Mouse (Mus musculus) spleen, postnatal 4 days (tissue): ENCODE measurements around the gene Defb45.
A peak's percentile ranks its signal among the peaks of the same experiment; 100 is the strongest.

Experiments
- DNase-seq, 2 experiments: peaks; one replicate each; pipeline ENCODE4 v3.0.0; 2022; ENCODE audit warnings: low spot score in 2 of 2

The Defb45 gene

GRCm38 (mm10) chr2:152607746-152608145, 8.5 kb upstream of the Defb45 start:
- no peak for DNase-seq

GRCm38 (mm10) chr2:152604057-152604456, 4.9 kb upstream of the Defb45 start, which contains the start of gene Defb36:
Gene Defb36, plus strand, starts transcription at chr2:152604327.
- no peak for DNase-seq

- DNase-seq = no peak
Observed at GRCm38 (mm10) chr2:152601275-152601960, 2.2 kb upstream of the Defb45 start.

- no peak for DNase-seq
Observed at GRCm38 (mm10) chr2:152600076-152600475, 877 bp upstream of the Defb45 start.

- no peak for DNase-seq
Observed at GRCm38 (mm10) chr2:152589021-152589420, 10.2 kb downstream of the Defb45 start.

- DNase-seq = no peak
Observed at GRCm38 (mm10) chr2:152588450-152588849, 10.7 kb downstream of the Defb45 start.

GRCm38 (mm10) chr2:152586926-152587560, 12.2 kb downstream of the Defb45 start:
- no peak for DNase-seq

- no peak for DNase-seq
Observed at GRCm38 (mm10) chr2:152580612-152581011, 18.6 kb downstream of the Defb45 start.

GRCm38 (mm10) chr2:152580107-152580506, 19.1 kb downstream of the Defb45 start, which contains the start of gene Defb19:
Gene Defb19, minus strand, starts transcription at chr2:152580312.
- DNase-seq = no peak

GRCm38 (mm10) chr2:152573484-152573883, 25.7 kb downstream of the Defb45 start:
- no peak for DNase-seq

- peak in 1 of 2 experiments; percentile 69 for DNase-seq
Observed at GRCm38 (mm10) chr2:152572114-152572794, 26.9 kb downstream of the Defb45 start, which contains the start of gene Defb21. Gene Defb21, plus strand, starts transcription at chr2:152572744.

GRCm38 (mm10) chr2:152570313-152570712, 28.9 kb downstream of the Defb45 start:
- DNase-seq = no peak

- DNase-seq = no peak
Observed at GRCm38 (mm10) chr2:152569881-152570280, 29.3 kb downstream of the Defb45 start.

GRCm38 (mm10) chr2:152569038-152569437, 30.2 kb downstream of the Defb45 start, which contains the start of gene Gm17416:
Gene Gm17416, plus strand, starts transcription at chr2:152569338.
- no peak for DNase-seq

GRCm38 (mm10) chr2:152556655-152557054, 42.5 kb downstream of the Defb45 start:
- no peak for DNase-seq

GRCm38 (mm10) chr2:152553774-152554423, 45.3 kb downstream of the Defb45 start:
- DNase-seq = no peak

GRCm38 (mm10) chr2:152548124-152548523, 51.1 kb downstream of the Defb45 start:
- no peak for DNase-seq

- no peak for DNase-seq
Observed at GRCm38 (mm10) chr2:152544691-152545090, 54.5 kb downstream of the Defb45 start.

GRCm38 (mm10) chr2:152543478-152543877, 55.7 kb downstream of the Defb45 start:
- DNase-seq = no peak
